Mouse (Mus musculus) layer of hippocampus, adult 11-12 months (tissue): ENCODE results near the gene Sdc1.

Experiments used
- DNase-seq: peaks from one replicate; pipeline ENCODE4 v3.0.0; 2022; ENCODE audit warnings: low spot score

The Sdc1 gene

GRCm38 (mm10) chr12:8827014-8827715, 56.0 kb downstream of the Sdc1 start:
- DNase-seq: no peak

GRCm38 (mm10) chr12:8829032-8829660, 58.0 kb downstream of the Sdc1 start:
- no peak for DNase-seq

GRCm38 (mm10) chr12:8829661-8830040, 58.5 kb downstream of the Sdc1 start:
- no peak for DNase-seq

- DNase-seq: no peak
These were observed 60.0 kb downstream of the Sdc1 start for GRCm38 (mm10) chr12:8830967-8831635.

- no peak for DNase-seq
These were observed 60.6 kb downstream of the Sdc1 start for GRCm38 (mm10) chr12:8831710-8832109.

GRCm38 (mm10) chr12:8840782-8841325, 69.7 kb downstream of the Sdc1 start:
- no peak for DNase-seq

- DNase-seq: no peak
These were observed 71.6 kb downstream of the Sdc1 start for GRCm38 (mm10) chr12:8842725-8843124.
